17 mouse cellular contexts compared by ENCODE assay signal in genomic region chr10:8035310-8035709, GRCm38 (mm10).
DNase-seq lines count a peak whose midpoint lies in the region; ATAC-seq lines count a peak whose summit lies in the region.
"Had no signal": no experiment of that assay in that cellular context is flagged by ENCODE, and none has a peak within 500 bp of the region (broad histone marks: within the 10 kb centered on the region; RNA-seq: fewer than 3 reads in every experiment).

No protein-coding gene starts in this region.

- 0 out of 2 replicates have a peak, but pooled peaks have one; percentile 7 for ATAC-seq in hindbrain, embryonic 13.5 days (ENCODE audit: low FRiP score)
- no peak for ATAC-seq in hindbrain, embryonic 11.5 days (ENCODE audit: low FRiP score)
- ATAC-seq in neural tube, embryonic 13.5 days (ENCODE audit: low read depth) = no peak
- ATAC-seq in hindbrain, embryonic 16.5 days = peak; percentile 83

- H3K9me3 ChIP-seq in hindbrain, embryonic 13.5 days = no peaks in the 10 kb centered on the region
- no peaks in the 10 kb centered on the region for H3K9me3 ChIP-seq in hindbrain, embryonic 11.5 days (ENCODE audit: control insufficient read depth, low read length)
- H3K9me3 ChIP-seq in neural tube, embryonic 13.5 days = no peaks in the 10 kb centered on the region
- H3K9me3 ChIP-seq in hindbrain, embryonic 16.5 days (ENCODE audit: control insufficient read depth, low read length) = no peaks in the 10 kb centered on the region
- H3K9me3 ChIP-seq: liver, embryonic 13.5 days; lung, embryonic 15.5 days had no signal

- intact Hi-C loops in gastrocnemius, postnatal 14 days (cut with DNase I; ENCODE audit: low total_unique reads) = no loop called here

- 22% methylated on average over 1 of the region's 1 CpGs for WGBS in hindbrain, embryonic 13.5 days
- WGBS in hindbrain, embryonic 11.5 days = 46% methylated on average over 1 of the region's 1 CpGs
- 22% methylated on average over 1 of the region's 1 CpGs for WGBS in neural tube, embryonic 13.5 days
- WGBS in hindbrain, embryonic 16.5 days = 24% methylated on average over 1 of the region's 1 CpGs

- no peaks in the 10 kb centered on the region for H3K27me3 ChIP-seq in hindbrain, embryonic 13.5 days
- no peaks in the 10 kb centered on the region for H3K27me3 ChIP-seq in hindbrain, embryonic 11.5 days (ENCODE audit: control insufficient read depth, insufficient read depth, low read length)
- no peaks in the 10 kb centered on the region for H3K27me3 ChIP-seq in neural tube, embryonic 13.5 days
- no peaks in the 10 kb centered on the region for H3K27me3 ChIP-seq in hindbrain, embryonic 16.5 days (replicated peaks; ENCODE audit: control insufficient read depth, insufficient read depth, low read length)
- H3K27me3 ChIP-seq: liver, embryonic 13.5 days; lung, embryonic 15.5 days had no signal

- H3K4me2 ChIP-seq in hindbrain, embryonic 13.5 days = no peak overlapping the region
- H3K4me2 ChIP-seq in hindbrain, embryonic 11.5 days (replicated peaks; ENCODE audit: low read depth, low read length) = no peak overlapping the region
- H3K4me2 ChIP-seq in neural tube, embryonic 13.5 days = no peak overlapping the region
- no peak overlapping the region for H3K4me2 ChIP-seq in hindbrain, embryonic 16.5 days (ENCODE audit: low read length)
- H3K4me2 ChIP-seq: heart, embryonic 11.5 days; liver, embryonic 13.5 days; lung, embryonic 15.5 days had no signal

- H3K27ac ChIP-seq in hindbrain, embryonic 13.5 days = peak overlapping the region; percentile 58; the same call in 1 of the 2 replicates
- H3K27ac ChIP-seq in hindbrain, embryonic 11.5 days (ENCODE audit: low read depth, low read length) = no peak overlapping the region
- H3K27ac ChIP-seq in neural tube, embryonic 13.5 days (replicated peaks) = 0 out of 2 replicates have a peak overlapping the region, but pooled peaks have one; percentile 24
- peak overlapping the region; percentile 31 for H3K27ac ChIP-seq in hindbrain, embryonic 16.5 days (ENCODE audit: low read depth, low read length)
- H3K27ac ChIP-seq: liver, embryonic 13.5 days; lung, embryonic 15.5 days had no signal

- H3K36me3 ChIP-seq in hindbrain, embryonic 13.5 days = no peaks in the 10 kb centered on the region
- no peaks in the 10 kb centered on the region for H3K36me3 ChIP-seq in hindbrain, embryonic 11.5 days (ENCODE audit: control insufficient read depth, insufficient read depth, low read length)
- H3K36me3 ChIP-seq in neural tube, embryonic 13.5 days = no peaks in the 10 kb centered on the region
- H3K36me3 ChIP-seq in hindbrain, embryonic 16.5 days (ENCODE audit: control insufficient read depth, insufficient read depth, low read length) = no peaks in the 10 kb centered on the region
- H3K36me3 ChIP-seq: liver, embryonic 13.5 days; lung, embryonic 15.5 days had no signal

- no peak overlapping the region for H3K4me3 ChIP-seq in hindbrain, embryonic 13.5 days
- no peak overlapping the region for H3K4me3 ChIP-seq in hindbrain, embryonic 11.5 days (ENCODE audit: low read depth, low read length)
- no peak overlapping the region for H3K4me3 ChIP-seq in neural tube, embryonic 13.5 days
- H3K4me3 ChIP-seq in hindbrain, embryonic 16.5 days (ENCODE audit: low read length) = no peak overlapping the region
- H3K4me3 ChIP-seq: liver, embryonic 13.5 days; lung, embryonic 15.5 days had no signal

- peaks cover 34% of the 10 kb centered on the region for H3K4me1 ChIP-seq in hindbrain, embryonic 13.5 days (replicated peaks)
- peaks cover 6% of the 10 kb centered on the region; the same call in 1 of the 2 replicates for H3K4me1 ChIP-seq in hindbrain, embryonic 11.5 days (replicated peaks; ENCODE audit: control insufficient read depth, insufficient read depth, low read length)
- peaks cover 40% of the 10 kb centered on the region for H3K4me1 ChIP-seq in neural tube, embryonic 13.5 days (replicated peaks)
- H3K4me1 ChIP-seq in hindbrain, embryonic 16.5 days (ENCODE audit: control insufficient read depth, insufficient read depth, low read depth, low read length) = peaks cover 12% of the 10 kb centered on the region
- H3K4me1 ChIP-seq: lung, embryonic 15.5 days had no signal

- DNase-seq in hindbrain, embryonic 11.5 days (ENCODE audit: low spot score) = no peak
- no peak for DNase-seq in neural tube, embryonic 10.5 days (ENCODE audit: extremely low spot score, low spot score)
- DNase-seq in adrenal gland, postnatal 14 days = no peak
- no peak for DNase-seq in gastrocnemius, postnatal 14 days
- DNase-seq: cerebellum, adult 9-10 months; heart, postnatal 10 days; kidney, adult 18-20 months; kidney, postnatal 25 days; liver, embryonic 13.5 days; lung, postnatal 4 days; right cerebral cortex, adult 18-20 months; thymus, postnatal 14 days had no signal

- H3K9ac ChIP-seq in hindbrain, embryonic 13.5 days = no peak overlapping the region
- H3K9ac ChIP-seq in hindbrain, embryonic 11.5 days (ENCODE audit: low read depth, low read length) = no peak overlapping the region
- H3K9ac ChIP-seq in neural tube, embryonic 13.5 days = no peak overlapping the region
- no peak overlapping the region for H3K9ac ChIP-seq in hindbrain, embryonic 16.5 days (ENCODE audit: low read depth, low read length)
- H3K9ac ChIP-seq: liver, embryonic 13.5 days; lung, embryonic 15.5 days had no signal

Comparison
In these comparisons a context has a peak if more than half of its experiments do, and no peak if none do; other contexts are left out.
1. ATAC-seq: peak in hindbrain, embryonic 13.5 days (single experiment) and hindbrain, embryonic 16.5 days (single experiment); none in hindbrain, embryonic 11.5 days (single experiment) and neural tube, embryonic 13.5 days (single experiment).